ENCODE assay signal across 8 mouse cellular contexts in genomic region chr4:46526798-46527557, GRCm38 (mm10). TPM values are rescaled to one million over a fixed set of nuclear protein-coding genes. Genes with fewer than 3 reads are reported as not detected.
A peak's percentile ranks its signal among the peaks of the same experiment; 100 is the strongest.
DNase-seq lines count a peak whose midpoint lies in the region; ATAC-seq and TF ChIP-seq lines count a peak whose summit lies in the region.

No protein-coding gene starts in this region.

- intact Hi-C loops in heart, postnatal 36 days (cut with DNase I) = no loop called here

- peak overlapping the region; percentile 46; the same call in 1 of the 2 replicates for H3K9ac ChIP-seq in heart, embryonic 11.5 days (ENCODE audit: low read depth, low read length)
- no peak overlapping the region for H3K9ac ChIP-seq in forebrain, postnatal 0 days
- H3K9ac ChIP-seq in liver, embryonic 15.5 days = peak overlapping the region; percentile 52
- H3K9ac ChIP-seq in stomach, embryonic 16.5 days (ENCODE audit: low read length) = peak overlapping the region; percentile 65

- peaks cover 9% of the 10 kb centered on the region; the same call in 1 of the 2 replicates for H3K27me3 ChIP-seq in heart, embryonic 11.5 days (ENCODE audit: control insufficient read depth, insufficient read depth, low read length)
- H3K27me3 ChIP-seq in G1E (ENCODE audit: insufficient read depth, low read length) = no peaks in the 10 kb centered on the region
- H3K27me3 ChIP-seq in forebrain, postnatal 0 days (ENCODE audit: insufficient read depth, low read length) = no peaks in the 10 kb centered on the region
- no peaks in the 10 kb centered on the region for H3K27me3 ChIP-seq in liver, embryonic 15.5 days
- H3K27me3 ChIP-seq in stomach, embryonic 16.5 days (ENCODE audit: control insufficient read depth, insufficient read depth, low read length) = no peaks in the 10 kb centered on the region

- TF ChIP-seq CTCF in G1E (IDR thresholded peaks at IDR 0.05; ENCODE audit: low read depth, low read length) = peak; percentile 34; the same call in 1 of the 2 replicates
- 0 out of 2 replicates have a peak, but pooled peaks have one; percentile 27 for TF ChIP-seq CTCF in forebrain, postnatal 0 days (IDR thresholded peaks at IDR 0.05; ENCODE audit: low read depth)

- no peak for DNase-seq in heart, postnatal 36 days
- peak; percentile 34 for DNase-seq in G1E (ENCODE audit: low spot score)
- no peak for DNase-seq in forebrain, postnatal 0 days
- DNase-seq in left cerebral cortex, adult 18-20 months (ENCODE audit: low spot score in 2 of 2) = no peak
- DNase-seq in testis, postnatal 14 days (ENCODE audit: low spot score) = no peak

- peak overlapping the region; percentile 84 for H3K4me2 ChIP-seq in heart, embryonic 11.5 days
- peak overlapping the region; percentile 38 for H3K4me2 ChIP-seq in forebrain, postnatal 0 days (ENCODE audit: low read depth)
- peak overlapping the region; percentile 88 for H3K4me2 ChIP-seq in liver, embryonic 15.5 days
- peak overlapping the region; percentile 60 for H3K4me2 ChIP-seq in stomach, embryonic 16.5 days (ENCODE audit: low read depth, low read length)

- no peaks in the 10 kb centered on the region for H3K9me3 ChIP-seq in heart, embryonic 11.5 days (replicated peaks; ENCODE audit: control insufficient read depth, low read length)
- H3K9me3 ChIP-seq in G1E (replicated peaks) = peaks cover 7% of the 10 kb centered on the region
- H3K9me3 ChIP-seq in forebrain, postnatal 0 days (ENCODE audit: low read length) = no peaks in the 10 kb centered on the region
- no peaks in the 10 kb centered on the region for H3K9me3 ChIP-seq in liver, embryonic 15.5 days (replicated peaks)
- H3K9me3 ChIP-seq in stomach, embryonic 16.5 days (replicated peaks; ENCODE audit: control insufficient read depth, low read length) = peaks cover 5% of the 10 kb centered on the region; the same call in 1 of the 2 replicates

- peak overlapping the region; percentile 40 for H3K4me3 ChIP-seq in heart, embryonic 11.5 days (ENCODE audit: low read depth, low read length)
- H3K4me3 ChIP-seq in G1E (ENCODE audit: low read depth, low read length) = peak overlapping the region; percentile 70
- H3K4me3 ChIP-seq in forebrain, postnatal 0 days (ENCODE audit: low read depth, low read length) = no peak overlapping the region
- peak overlapping the region; percentile 56 for H3K4me3 ChIP-seq in liver, embryonic 15.5 days (replicated peaks)
- peak overlapping the region; percentile 34 for H3K4me3 ChIP-seq in stomach, embryonic 16.5 days (replicated peaks; ENCODE audit: low read length)

- peak; percentile 71 for ATAC-seq in heart, embryonic 11.5 days (replicated peaks; ENCODE audit: insufficient number of reproducible peaks, low FRiP score, low TSS enrichment)
- peak; percentile 69 for ATAC-seq in G1E (ENCODE audit: extremely low read depth, insufficient number of reproducible peaks, low FRiP score, poor library complexity, severe bottlenecking)
- no peak for ATAC-seq in forebrain, postnatal 0 days
- ATAC-seq in liver, embryonic 15.5 days (ENCODE audit: insufficient read depth) = peak; percentile 89
- no peak; the same call in 1 of the 2 replicates for ATAC-seq in stomach, embryonic 16.5 days (ENCODE audit: insufficient read depth, low FRiP score)

- H3K4me1 ChIP-seq in heart, embryonic 11.5 days (ENCODE audit: control insufficient read depth, insufficient read depth, low read length) = peaks cover 4% of the 10 kb centered on the region; the same call in 1 of the 2 replicates
- H3K4me1 ChIP-seq in G1E (ENCODE audit: insufficient read depth, low read depth, low read length) = peaks cover 61% of the 10 kb centered on the region
- no peaks in the 10 kb centered on the region for H3K4me1 ChIP-seq in forebrain, postnatal 0 days (ENCODE audit: insufficient read depth)
- H3K4me1 ChIP-seq in liver, embryonic 15.5 days (replicated peaks) = peaks cover 43% of the 10 kb centered on the region
- H3K4me1 ChIP-seq in stomach, embryonic 16.5 days (ENCODE audit: control insufficient read depth, insufficient read depth, low read length) = peaks cover 4% of the 10 kb centered on the region; the same call in 1 of the 2 replicates

- 16% methylated on average over 17 of the region's 17 CpGs for WGBS in heart, embryonic 11.5 days (ENCODE audit: insufficient replicate concordance)
- WGBS in forebrain, postnatal 0 days = 34% methylated on average over 17 of the region's 17 CpGs
- WGBS in liver, embryonic 15.5 days (ENCODE audit: insufficient replicate concordance) = 18% methylated on average over 17 of the region's 17 CpGs
- 29% methylated on average over 17 of the region's 17 CpGs for WGBS in stomach, embryonic 16.5 days

- H3K36me3 ChIP-seq in heart, embryonic 11.5 days (ENCODE audit: control insufficient read depth, insufficient read depth, low read length) = no peaks in the 10 kb centered on the region
- peaks cover 69% of the 10 kb centered on the region for H3K36me3 ChIP-seq in G1E (replicated peaks)
- H3K36me3 ChIP-seq in forebrain, postnatal 0 days (ENCODE audit: insufficient read depth) = no peaks in the 10 kb centered on the region
- H3K36me3 ChIP-seq in liver, embryonic 15.5 days (replicated peaks) = peaks cover 21% of the 10 kb centered on the region
- H3K36me3 ChIP-seq in stomach, embryonic 16.5 days (ENCODE audit: control insufficient read depth, insufficient read depth, low read length) = no peaks in the 10 kb centered on the region

- H3K27ac ChIP-seq in heart, embryonic 11.5 days (ENCODE audit: low read depth, low read length) = peak overlapping the region; percentile 71; the same call in 1 of the 2 replicates
- no peak overlapping the region for H3K27ac ChIP-seq in forebrain, postnatal 0 days (ENCODE audit: low read depth, low read length)
- H3K27ac ChIP-seq in liver, embryonic 15.5 days (replicated peaks) = peak overlapping the region; percentile 87
- no peak overlapping the region for H3K27ac ChIP-seq in stomach, embryonic 16.5 days (ENCODE audit: low read length)

RNA-seq across cellular contexts. Expression of gene Trim14, which starts 9.0 kb away (rescaled TPM):
- 0.49 and 1.8 TPM in 2 replicates for polyA plus RNA-seq in heart, embryonic 11.5 days (2014; fragmentation: Nextera tagmentation; extraction: Ambion mirVana)
- 1 to 10 TPM; 3.1 to 4.1 TPM for total RNA-seq in heart, postnatal 36 days (2021)
- total RNA-seq in G1E (2014; fragmentation: Nextera tagmentation) = 13.0 and 18.7 TPM in 2 replicates
- total RNA-seq in G1E (2017) = 18.2 and 19.5 TPM in 2 replicates
- polyA plus RNA-seq in G1E (2012) = 25.9 and 27.2 TPM in 2 replicates
- 1.4 and 1.8 TPM in 2 replicates for total RNA-seq in forebrain, postnatal 0 days (2014; rRNA removed)
- 0.73 and 0.82 TPM in 2 replicates for polyA plus RNA-seq in forebrain, postnatal 0 days (2015; fragmentation: Nextera tagmentation; extraction: Ambion mirVana)
- polyA plus RNA-seq in liver, embryonic 15.5 days (2015; fragmentation: Nextera tagmentation; extraction: Ambion mirVana) = 7.4 and 9.3 TPM in 2 replicates
- 4.4 and 5.7 TPM in 2 replicates for polyA plus RNA-seq in stomach, embryonic 16.5 days (2015; fragmentation: Nextera tagmentation; extraction: Ambion mirVana)
- total RNA-seq in left cerebral cortex, adult 18-20 months (2021) = 1 to 10 TPM in 1 of 2 experiments, under 1 TPM in 1; 0.74 to 1.3 TPM

RNA-seq across cellular contexts. Expression of gene Nans, which starts 37.9 kb away (rescaled TPM):
- polyA plus RNA-seq in heart, embryonic 11.5 days (2014; fragmentation: Nextera tagmentation; extraction: Ambion mirVana) = 75.7 and 84.2 TPM in 2 replicates
- total RNA-seq in heart, postnatal 36 days (2021) = 10 to 100 TPM; 15.4 to 17.0 TPM
- total RNA-seq in G1E (2014; fragmentation: Nextera tagmentation) = 63.1 and 64.9 TPM in 2 replicates
- total RNA-seq in G1E (2017) = 79.3 and 82.6 TPM in 2 replicates
- 55.0 and 57.1 TPM in 2 replicates for polyA plus RNA-seq in G1E (2012)
- total RNA-seq in forebrain, postnatal 0 days (2014; rRNA removed) = 87.1 and 89.3 TPM in 2 replicates
- polyA plus RNA-seq in forebrain, postnatal 0 days (2015; fragmentation: Nextera tagmentation; extraction: Ambion mirVana) = 69.8 and 70.2 TPM in 2 replicates
- polyA plus RNA-seq in liver, embryonic 15.5 days (2015; fragmentation: Nextera tagmentation; extraction: Ambion mirVana) = 45.1 and 51.9 TPM in 2 replicates
- 90.7 and 101 TPM in 2 replicates for polyA plus RNA-seq in stomach, embryonic 16.5 days (2015; fragmentation: Nextera tagmentation; extraction: Ambion mirVana)
- 10 to 100 TPM; 14.8 to 19.2 TPM for total RNA-seq in left cerebral cortex, adult 18-20 months (2021)

Comparison
In these comparisons a context has a peak if more than half of its experiments do, and no peak if none do; other contexts are left out.
1. ATAC-seq: peak in heart, embryonic 11.5 days (single experiment), G1E (single experiment) and liver, embryonic 15.5 days (single experiment); none in forebrain, postnatal 0 days (single experiment) and stomach, embryonic 16.5 days (single experiment).
2. H3K27ac ChIP-seq: peak in heart, embryonic 11.5 days (single experiment) and liver, embryonic 15.5 days (single experiment); none in forebrain, postnatal 0 days (single experiment) and stomach, embryonic 16.5 days (single experiment).
3. H3K4me2 ChIP-seq: peak in every context shown above with its lines; median percentile 88 in liver, embryonic 15.5 days; 84 in heart, embryonic 11.5 days; 60 in stomach, embryonic 16.5 days; 38 in forebrain, postnatal 0 days.